Mouse (Mus musculus): ENCODE measurements at regions not wholly inside any gene's neighbourhood (a gene's known extent, or its start where the extent isn't known, plus 50 kb on each side); places are given as distances from the start of the nearest gene placed in this dataset.
A peak's percentile ranks its signal among the peaks of the same experiment; 100 is the strongest.

DNA sequence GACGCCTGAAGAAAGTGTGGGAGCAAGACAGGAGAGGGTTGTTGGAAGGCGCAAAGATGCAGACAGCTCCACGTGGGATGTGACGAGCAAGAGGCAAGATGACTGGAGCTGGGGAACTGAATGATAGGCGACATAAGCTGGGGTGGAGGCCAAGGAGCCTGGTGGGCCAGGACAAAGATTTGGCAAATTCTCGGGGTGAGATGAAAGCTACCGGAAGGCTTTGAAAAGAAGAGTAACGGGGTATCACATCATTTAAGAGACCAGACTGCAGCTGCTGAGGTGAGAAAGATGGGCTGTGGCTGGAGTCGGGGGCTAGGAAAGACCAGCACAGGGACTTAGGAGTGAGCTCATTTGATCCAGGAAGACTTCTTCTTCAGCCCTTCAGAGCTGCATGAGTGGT is 234.0 kb downstream of the Gm19410 start:
- Histone ChIP-seq H3K36me3 (ENCODE audit: control insufficient read depth, insufficient read depth) (no peaks in the 10 kb centered on the region), H3K27me3 (replicated peaks; ENCODE audit: control insufficient read depth, insufficient read depth, low read length) (no peaks in the 10 kb centered on the region), H3K4me1 (replicated peaks; ENCODE audit: control insufficient read depth, insufficient read depth, low read length) (no peaks in the 10 kb centered on the region), H3K4me2 (ENCODE audit: low read length) (no peak overlapping the region), H3K9ac (replicated peaks; ENCODE audit: low read depth, low read length) (no peak overlapping the region), H3K9me3 (ENCODE audit: control insufficient read depth, low read length) (no peaks in the 10 kb centered on the region), H3K27ac (ENCODE audit: low read length) (no peak overlapping the region), H3K4me3 (replicated peaks; ENCODE audit: low read length) (no peak overlapping the region)
- WGBS: 65% methylated on average over 9 of the region's 9 CpGs
- ATAC-seq: no peak

DNA sequence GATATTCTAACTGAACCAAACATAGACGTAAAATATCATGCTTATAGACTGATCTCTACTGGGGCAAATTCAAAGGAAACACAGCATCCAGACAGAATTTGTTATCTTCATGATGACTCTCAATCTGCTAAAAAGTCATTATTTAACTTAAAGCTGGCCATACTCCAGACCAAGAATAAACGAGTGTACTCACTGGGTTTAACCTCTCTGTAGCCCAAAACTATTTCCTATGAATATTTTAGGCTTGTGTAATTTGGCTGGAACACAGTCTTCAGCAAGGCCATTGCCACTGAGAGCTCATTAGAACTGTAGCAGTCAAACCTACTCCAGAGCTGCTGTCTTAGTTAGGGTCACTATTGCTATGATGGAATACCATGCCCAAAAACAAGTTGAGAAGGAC is 238.8 kb downstream of the Gm19410 start:
- Histone ChIP-seq H3K9me3 (ENCODE audit: control insufficient read depth, low read length) (0 out of 2 replicates have a peak, but pooled peaks cover 4% of the 10 kb centered on the region), H3K4me3 (replicated peaks; ENCODE audit: low read length) (no peak overlapping the region), H3K27ac (ENCODE audit: low read length) (no peak overlapping the region), H3K4me2 (ENCODE audit: low read length) (no peak overlapping the region), H3K27me3 (replicated peaks; ENCODE audit: control insufficient read depth, insufficient read depth, low read length) (no peaks in the 10 kb centered on the region), H3K36me3 (ENCODE audit: control insufficient read depth, insufficient read depth) (no peaks in the 10 kb centered on the region), H3K9ac (replicated peaks; ENCODE audit: low read depth, low read length) (no peak overlapping the region), H3K4me1 (replicated peaks; ENCODE audit: control insufficient read depth, insufficient read depth, low read length) (no peaks in the 10 kb centered on the region)
- ATAC-seq: no peak
- WGBS: 77% methylated on average over 2 of the region's 2 CpGs

DNA sequence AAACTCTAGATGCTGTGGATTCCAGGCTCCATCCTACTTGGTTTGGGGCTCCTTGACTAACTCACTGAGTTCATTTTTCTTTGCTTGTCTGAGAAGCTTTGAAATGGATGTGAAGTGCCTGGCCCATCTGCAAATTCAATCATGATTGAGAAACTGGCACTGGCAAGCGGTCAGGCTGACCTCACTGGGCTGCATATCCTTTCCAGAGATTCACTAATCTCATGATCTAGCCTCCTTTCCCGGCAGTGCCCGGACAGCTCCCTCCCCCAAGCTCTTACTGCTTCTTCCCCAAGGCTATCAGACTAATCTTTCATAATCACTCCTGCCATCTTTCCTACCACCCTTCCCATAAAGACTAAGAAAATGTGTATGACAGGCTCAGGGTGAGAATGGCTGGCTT is 239.9 kb downstream of the Gm19410 start:
- H3K27me3 ChIP-seq (replicated peaks; ENCODE audit: control insufficient read depth, insufficient read depth, low read length): no peaks in the 10 kb centered on the region
- ATAC-seq: no peak
- H3K9me3 ChIP-seq (ENCODE audit: control insufficient read depth, low read length): 0 out of 2 replicates have a peak, but pooled peaks cover 4% of the 10 kb centered on the region
- no peak overlapping the region for H3K27ac ChIP-seq (ENCODE audit: low read length)
- 72% methylated on average over 3 of the region's 3 CpGs for WGBS
- no peak overlapping the region for H3K9ac ChIP-seq (replicated peaks; ENCODE audit: low read depth, low read length)
- no peak overlapping the region for H3K4me2 ChIP-seq (ENCODE audit: low read length)
- no peak overlapping the region for H3K4me3 ChIP-seq (replicated peaks; ENCODE audit: low read length)
- H3K4me1 ChIP-seq (replicated peaks; ENCODE audit: control insufficient read depth, insufficient read depth, low read length): no peaks in the 10 kb centered on the region
- no peaks in the 10 kb centered on the region for H3K36me3 ChIP-seq (ENCODE audit: control insufficient read depth, insufficient read depth)

DNA sequence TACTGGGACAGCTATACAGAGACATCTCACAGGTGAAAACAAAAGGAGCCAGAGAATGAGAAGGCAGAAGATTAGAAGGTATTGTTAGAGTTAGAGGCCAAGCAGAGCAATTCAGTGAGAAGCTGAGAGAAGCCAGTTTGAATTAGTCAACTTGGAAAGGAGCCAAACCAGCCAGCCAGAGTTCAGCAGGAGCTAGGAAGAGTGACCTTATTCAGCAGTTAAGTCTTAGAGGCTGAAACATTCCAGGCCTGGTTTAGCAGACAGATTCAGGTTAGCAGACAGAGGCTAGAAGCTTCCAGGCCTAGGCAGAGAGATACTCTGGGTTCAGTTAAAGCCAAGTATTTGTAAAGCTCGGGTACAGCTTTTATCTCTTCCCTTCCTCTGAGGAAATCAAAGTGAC is 242.1 kb downstream of the Gm19410 start:
- H3K4me1 ChIP-seq (replicated peaks; ENCODE audit: control insufficient read depth, insufficient read depth, low read length): no peaks in the 10 kb centered on the region
- no peak overlapping the region for H3K4me2 ChIP-seq (ENCODE audit: low read length)
- ATAC-seq: no peak

DNA sequence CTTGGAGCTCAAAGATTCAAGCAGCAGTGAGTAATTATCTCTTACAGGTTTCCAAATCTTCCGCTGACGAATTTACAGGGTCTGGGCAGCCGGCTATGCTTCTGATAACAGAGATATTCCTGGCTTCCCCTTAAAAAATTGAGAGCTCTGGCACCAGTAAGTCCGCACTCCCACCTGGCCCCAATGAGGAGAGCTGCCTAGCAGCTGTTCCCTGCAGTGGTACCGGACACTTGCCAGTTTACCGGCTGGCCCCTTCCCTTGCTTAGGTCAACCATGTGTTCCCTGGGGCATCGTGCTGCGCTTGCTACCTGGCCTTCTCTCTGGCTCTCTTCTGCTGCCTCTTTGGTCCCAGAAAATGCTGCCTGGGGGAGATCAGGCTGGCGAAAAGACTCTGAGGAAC is 244.0 kb downstream of the Gm19410 start:
- no peaks in the 10 kb centered on the region for H3K36me3 ChIP-seq (ENCODE audit: control insufficient read depth, insufficient read depth)
- H3K4me1 ChIP-seq (replicated peaks; ENCODE audit: control insufficient read depth, insufficient read depth, low read length): peaks cover 10% of the 10 kb centered on the region
- no peaks in the 10 kb centered on the region for H3K27me3 ChIP-seq (replicated peaks; ENCODE audit: control insufficient read depth, insufficient read depth, low read length)
- 0 out of 2 replicates have a peak, but pooled peaks cover 4% of the 10 kb centered on the region for H3K9me3 ChIP-seq (ENCODE audit: control insufficient read depth, low read length)
- H3K4me3 ChIP-seq (replicated peaks; ENCODE audit: low read length): no peak overlapping the region
- 69% methylated on average over 9 of the region's 9 CpGs for WGBS
- no peak overlapping the region for H3K9ac ChIP-seq (replicated peaks; ENCODE audit: low read depth, low read length)
- H3K27ac ChIP-seq (ENCODE audit: low read length): no peak overlapping the region
- ATAC-seq: no peak
- no peak overlapping the region for H3K4me2 ChIP-seq (ENCODE audit: low read length)

More for the DNA sequence above, 242.1 kb downstream of the Gm19410 start:
- no peak overlapping the region for H3K27ac ChIP-seq (ENCODE audit: low read length)
- no peak overlapping the region for H3K9ac ChIP-seq (replicated peaks; ENCODE audit: low read depth, low read length)
- 0 out of 2 replicates have a peak, but pooled peaks cover 4% of the 10 kb centered on the region for H3K9me3 ChIP-seq (ENCODE audit: control insufficient read depth, low read length)
- H3K4me3 ChIP-seq (replicated peaks; ENCODE audit: low read length): no peak overlapping the region
- 93% methylated on average over 1 of the region's 1 CpGs for WGBS
- H3K36me3 ChIP-seq (ENCODE audit: control insufficient read depth, insufficient read depth): no peaks in the 10 kb centered on the region
- H3K27me3 ChIP-seq (replicated peaks; ENCODE audit: control insufficient read depth, insufficient read depth, low read length): no peaks in the 10 kb centered on the region

DNA sequence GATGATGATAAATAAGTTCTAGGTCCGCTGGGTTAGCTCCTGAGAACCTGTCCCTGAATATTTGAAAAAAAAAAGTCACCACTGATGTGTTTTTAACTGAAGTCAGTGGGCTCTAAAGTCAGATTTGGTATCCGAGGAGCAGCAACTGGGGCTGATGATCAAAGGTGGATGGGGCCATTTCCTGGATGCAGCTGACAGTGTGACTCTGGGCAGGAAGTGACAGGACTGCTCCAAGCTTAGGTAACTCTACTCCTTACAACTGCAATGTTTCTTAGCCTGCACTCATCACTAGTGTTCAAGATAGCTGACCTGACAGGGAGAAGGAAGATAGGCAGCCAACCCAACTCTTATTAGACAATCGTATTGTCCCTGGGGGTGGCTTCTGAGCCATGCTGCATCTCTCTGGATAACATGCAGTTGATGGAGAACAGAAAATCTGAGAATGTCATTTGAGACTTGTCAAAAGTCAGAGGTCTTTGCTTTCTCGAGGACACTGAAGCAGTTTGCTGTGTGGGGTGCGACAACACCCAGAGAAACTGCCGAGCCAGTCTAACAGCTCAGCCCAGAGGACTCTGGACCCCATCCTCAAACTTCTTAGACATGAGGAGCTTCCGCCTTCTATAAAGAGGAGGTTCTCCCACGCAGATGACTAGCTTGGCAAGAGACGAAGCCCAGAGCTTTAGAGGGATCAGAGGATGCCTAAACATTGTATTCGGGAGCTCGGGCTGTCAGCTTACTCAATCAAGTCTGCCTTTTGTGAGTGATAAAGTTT is 245.0 kb downstream of the Gm19410 start:
- H3K9me3 ChIP-seq (ENCODE audit: control insufficient read depth, low read length): 0 out of 2 replicates have a peak, but pooled peaks cover 4% of the 10 kb centered on the region
- H3K9ac ChIP-seq (replicated peaks; ENCODE audit: low read depth, low read length): no peak overlapping the region
- H3K27me3 ChIP-seq (replicated peaks; ENCODE audit: control insufficient read depth, insufficient read depth, low read length): no peaks in the 10 kb centered on the region
- H3K36me3 ChIP-seq (ENCODE audit: control insufficient read depth, insufficient read depth): no peaks in the 10 kb centered on the region
- 75% methylated on average over 11 of the region's 11 CpGs for WGBS
- no peak overlapping the region for H3K4me3 ChIP-seq (replicated peaks; ENCODE audit: low read length)
- no peak overlapping the region for H3K4me2 ChIP-seq (ENCODE audit: low read length)
- H3K27ac ChIP-seq (ENCODE audit: low read length): no peak overlapping the region
- no peak for ATAC-seq
- peaks cover 20% of the 10 kb centered on the region for H3K4me1 ChIP-seq (replicated peaks; ENCODE audit: control insufficient read depth, insufficient read depth, low read length)

DNA sequence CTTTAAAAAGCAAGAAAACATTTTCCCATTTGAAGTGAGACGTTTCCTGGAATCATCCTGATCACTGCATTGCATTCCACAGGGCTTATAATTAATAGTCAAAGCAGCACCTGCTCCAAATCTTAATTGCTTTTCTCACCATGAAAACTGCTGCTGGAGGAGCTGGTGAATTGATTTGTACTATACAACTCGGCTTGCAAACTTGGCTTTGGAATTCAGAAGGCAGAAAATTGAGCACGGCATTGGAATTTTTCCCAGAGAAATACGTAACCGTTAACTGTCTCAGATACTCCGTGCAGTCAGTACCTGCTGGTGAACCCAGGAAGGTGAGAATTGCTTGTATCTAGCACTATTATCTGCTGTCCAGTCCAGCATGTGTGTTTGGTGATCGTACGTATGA is 249.3 kb downstream of the Gm19410 start:
- no peak overlapping the region for H3K4me2 ChIP-seq (ENCODE audit: low read length)
- peak; percentile 78 for ATAC-seq
- no peak overlapping the region for H3K4me3 ChIP-seq (replicated peaks; ENCODE audit: low read length)
- no peaks in the 10 kb centered on the region for H3K27me3 ChIP-seq (replicated peaks; ENCODE audit: control insufficient read depth, insufficient read depth, low read length)
- H3K4me1 ChIP-seq (replicated peaks; ENCODE audit: control insufficient read depth, insufficient read depth, low read length): peaks cover 39% of the 10 kb centered on the region
- no peak overlapping the region for H3K9ac ChIP-seq (replicated peaks; ENCODE audit: low read depth, low read length)
- 17% methylated on average over 8 of the region's 8 CpGs for WGBS
- no peaks in the 10 kb centered on the region for H3K36me3 ChIP-seq (ENCODE audit: control insufficient read depth, insufficient read depth)
- no peaks in the 10 kb centered on the region for H3K9me3 ChIP-seq (ENCODE audit: control insufficient read depth, low read length)
- peak overlapping the region; percentile 56 for H3K27ac ChIP-seq (ENCODE audit: low read length)

DNA sequence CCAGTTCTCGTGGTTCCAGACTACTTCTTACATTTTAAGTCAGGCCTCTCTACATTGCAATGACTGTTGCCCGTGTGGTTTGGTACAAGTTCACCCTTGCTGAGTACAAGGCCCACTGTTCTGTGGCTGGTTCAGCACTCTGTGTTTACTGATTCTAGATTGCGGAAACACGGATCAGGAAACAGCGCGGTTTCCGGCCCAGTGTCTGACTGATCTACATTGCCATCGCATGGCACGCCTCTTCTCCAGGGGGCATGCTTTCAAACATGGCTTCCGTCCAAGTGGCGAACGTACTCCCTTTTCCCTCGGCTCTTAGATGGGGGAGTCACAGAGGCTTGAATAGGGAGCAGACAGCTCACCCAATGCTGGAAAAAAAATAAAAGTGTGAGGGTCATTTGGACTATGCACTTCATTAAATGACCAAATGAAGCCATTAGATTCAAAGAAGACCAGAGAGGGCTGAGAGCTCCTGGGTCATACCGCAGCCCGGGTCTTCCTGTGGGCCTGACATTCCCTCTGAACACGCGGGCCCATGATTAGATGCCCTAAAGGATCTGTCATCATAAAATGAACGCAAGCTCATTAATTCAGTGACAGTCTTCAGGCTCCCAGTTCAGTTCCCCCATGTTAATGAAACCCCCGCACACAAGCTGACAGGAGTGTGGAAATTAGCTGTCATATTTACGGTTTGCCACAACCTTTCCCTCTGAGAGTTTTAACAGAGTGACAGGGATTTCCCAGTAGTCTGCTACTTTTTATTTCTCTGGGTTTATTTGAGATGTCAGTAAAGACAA is 250.9 kb downstream of the Gm19410 start:
- 0 out of 2 replicates have a peak overlapping the region, but pooled peaks have one; percentile 6 for H3K4me2 ChIP-seq (ENCODE audit: low read length)
- 42% methylated on average over 20 of the region's 20 CpGs for WGBS
- H3K4me1 ChIP-seq (replicated peaks; ENCODE audit: control insufficient read depth, insufficient read depth, low read length): peaks cover 39% of the 10 kb centered on the region
- H3K9me3 ChIP-seq (ENCODE audit: control insufficient read depth, low read length): no peaks in the 10 kb centered on the region
- no peaks in the 10 kb centered on the region for H3K27me3 ChIP-seq (replicated peaks; ENCODE audit: control insufficient read depth, insufficient read depth, low read length)
- peak; percentile 39 for ATAC-seq
- H3K27ac ChIP-seq (ENCODE audit: low read length): peak overlapping the region; percentile 3; the same call in 1 of the 2 replicates
- H3K36me3 ChIP-seq (ENCODE audit: control insufficient read depth, insufficient read depth): no peaks in the 10 kb centered on the region
- no peak overlapping the region for H3K4me3 ChIP-seq (replicated peaks; ENCODE audit: low read length)
- no peak overlapping the region for H3K9ac ChIP-seq (replicated peaks; ENCODE audit: low read depth, low read length)

DNA sequence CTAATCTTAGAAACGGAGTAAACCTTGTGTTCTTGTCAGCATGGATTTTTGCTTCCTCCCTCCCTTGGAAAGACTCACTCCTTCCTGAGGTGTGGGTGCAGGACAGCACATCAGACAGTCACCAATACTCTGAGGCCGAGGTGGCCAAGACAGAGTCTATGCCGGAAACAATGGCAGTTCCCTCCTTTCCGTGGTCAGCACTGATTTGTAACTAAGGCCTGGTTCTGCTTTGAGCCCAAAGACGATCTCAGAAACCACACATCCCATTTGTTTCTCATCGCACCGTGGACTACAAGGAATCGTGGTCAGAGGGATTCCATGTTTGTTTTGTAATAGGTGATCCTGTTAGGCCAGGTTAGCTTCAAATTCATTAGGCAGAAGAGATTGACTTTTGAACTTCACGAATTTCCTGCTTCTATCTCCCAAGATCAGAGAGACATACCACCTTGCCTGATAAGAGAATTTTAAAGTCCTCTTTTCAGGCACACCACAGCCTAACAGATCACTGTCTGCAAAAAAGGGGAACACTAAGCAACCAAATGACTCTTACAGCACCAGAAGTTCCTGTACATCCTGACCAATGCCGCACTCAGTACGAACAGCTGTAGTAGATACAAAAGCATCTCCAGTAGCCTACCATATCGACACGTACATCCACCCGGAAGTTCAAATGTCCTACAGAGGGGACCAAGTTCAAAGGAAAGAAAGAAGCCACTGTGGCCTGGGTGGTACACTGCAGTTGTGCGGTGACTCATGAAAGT is 253.6 kb downstream of the Gm19410 start:
- Histone ChIP-seq H3K27me3 (replicated peaks; ENCODE audit: control insufficient read depth, insufficient read depth, low read length) (no peaks in the 10 kb centered on the region), H3K4me1 (replicated peaks; ENCODE audit: control insufficient read depth, insufficient read depth, low read length) (peaks cover 33% of the 10 kb centered on the region), H3K9me3 (ENCODE audit: control insufficient read depth, low read length) (no peaks in the 10 kb centered on the region), H3K4me2 (ENCODE audit: low read length) (no peak overlapping the region), H3K27ac (ENCODE audit: low read length) (no peak overlapping the region), H3K4me3 (replicated peaks; ENCODE audit: low read length) (no peak overlapping the region), H3K9ac (replicated peaks; ENCODE audit: low read depth, low read length) (no peak overlapping the region), H3K36me3 (ENCODE audit: control insufficient read depth, insufficient read depth) (no peaks in the 10 kb centered on the region)
- no peak for ATAC-seq
- 84% methylated on average over 15 of the region's 15 CpGs for WGBS

Data from forebrain, embryonic 16.5 days (tissue).